Mouse (Mus musculus) retina, postnatal 1 day (tissue): ENCODE results near the gene Alk.

Source experiments
- DNase-seq: peaks from one replicate; pipeline ENCODE4 v3.0.0-alpha.2; 2012

The Alk gene

DNA sequence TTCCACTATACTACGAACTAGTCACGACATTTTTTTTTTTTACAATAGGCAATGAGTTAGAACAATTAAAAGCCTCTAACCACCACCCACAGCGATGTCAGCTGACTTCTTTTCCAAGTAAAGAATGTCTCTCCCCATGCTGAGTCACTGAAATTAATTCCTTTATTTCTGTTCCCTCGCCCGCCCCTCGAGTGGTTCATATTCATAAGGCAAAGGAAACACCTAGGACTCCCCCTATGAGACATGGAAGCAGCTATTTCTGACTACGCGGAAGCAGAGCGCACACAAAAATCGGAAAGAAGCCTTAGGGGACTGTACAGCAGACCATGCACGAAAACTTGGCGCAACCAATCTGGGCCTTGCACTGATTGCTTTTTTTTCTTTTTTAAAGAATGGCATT, 735.6 kb downstream of the Alk start:
- DNase-seq, result peak; percentile 18

DNA sequence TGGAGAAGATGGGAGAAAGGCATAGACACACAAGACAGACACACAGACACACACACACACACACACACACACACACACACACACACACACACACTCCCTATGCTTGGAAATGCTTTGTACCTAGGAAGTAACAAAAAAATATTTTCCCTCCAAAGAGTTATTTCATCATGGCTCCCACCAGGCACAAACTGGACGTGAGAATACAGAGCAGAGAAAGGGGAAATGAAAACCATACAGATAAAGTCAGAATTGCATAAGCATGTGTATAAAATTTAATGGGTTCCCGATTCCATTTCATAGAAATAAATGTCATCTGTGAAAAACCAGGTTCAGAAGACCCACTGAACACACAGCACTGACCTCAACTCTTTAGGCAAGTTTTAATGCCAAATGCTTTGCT, 736.5 kb downstream of the Alk start:
- no peak for DNase-seq

DNA sequence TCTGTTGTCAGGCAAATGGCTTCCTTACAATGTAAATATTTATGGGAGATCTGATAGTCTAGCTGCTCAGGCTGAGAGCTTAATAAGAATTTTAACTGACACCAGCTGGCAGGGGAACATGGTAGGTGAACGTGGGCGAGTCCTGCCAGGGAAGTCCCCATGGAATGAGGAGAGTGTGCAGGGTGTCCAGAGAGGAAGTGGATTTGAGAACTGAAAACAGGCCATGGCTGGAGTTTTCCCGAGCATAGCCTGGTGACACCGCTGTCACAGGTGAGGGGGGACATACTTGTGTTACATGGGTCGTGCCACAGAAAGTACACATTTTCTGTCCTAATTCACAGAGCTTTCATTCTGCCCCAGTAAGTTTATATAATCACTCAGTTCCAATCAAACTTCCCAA, 739.0 kb downstream of the Alk start:
- DNase-seq, result no peak

- DNase-seq, result no peak
These were observed 740.4 kb downstream of the Alk start for GRCm38 (mm10) chr17:71864039-71864438.

DNA sequence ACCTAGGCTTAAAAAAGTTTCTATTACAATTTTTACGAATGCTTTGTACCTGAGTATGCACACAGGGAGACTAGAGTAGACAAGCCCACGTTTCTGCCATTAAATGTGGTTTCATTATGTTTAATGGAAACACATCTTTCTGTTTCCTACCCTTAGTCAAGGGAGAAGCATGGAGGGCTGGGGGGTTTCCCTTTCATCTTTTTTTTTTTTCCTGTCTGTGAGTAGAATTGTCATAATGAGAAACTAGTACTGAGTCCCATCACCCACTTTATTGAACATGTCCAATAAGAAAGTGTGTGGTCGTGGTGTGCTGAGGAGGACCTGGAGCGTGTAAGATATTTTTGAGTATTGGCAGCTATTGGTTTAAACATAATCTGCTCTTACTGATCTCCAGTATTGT, 741.5 kb downstream of the Alk start:
- no peak for DNase-seq

DNA sequence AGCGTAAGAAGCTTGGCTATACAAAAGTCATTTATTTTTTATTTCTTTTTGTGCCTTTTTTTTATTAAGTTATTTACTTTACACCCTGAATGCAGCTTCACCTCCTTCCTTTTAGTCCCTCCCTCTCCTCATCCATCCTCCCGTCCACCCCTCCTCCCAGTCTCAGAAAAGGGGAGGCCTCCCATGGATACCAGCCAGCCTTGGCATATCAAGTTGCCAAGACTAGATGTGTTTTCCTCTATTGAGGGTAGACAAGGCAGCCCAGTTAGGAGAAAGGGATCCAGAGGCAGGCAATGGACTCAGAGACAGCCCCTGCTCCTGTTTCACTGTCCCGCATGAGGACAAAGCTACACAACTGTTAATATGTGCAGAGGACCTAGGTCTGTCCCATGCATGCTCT, 742.2 kb downstream of the Alk start:
- no peak for DNase-seq

GRCm38 (mm10) chr17:71831960-71832359, 772.5 kb downstream of the Alk start:
- peak; percentile 18 for DNase-seq

GRCm38 (mm10) chr17:71828647-71829414, 775.6 kb downstream of the Alk start:
- DNase-seq, result no peak

- peak; percentile 8 for DNase-seq
These were observed 776.8 kb downstream of the Alk start for GRCm38 (mm10) chr17:71827627-71828026.

DNA sequence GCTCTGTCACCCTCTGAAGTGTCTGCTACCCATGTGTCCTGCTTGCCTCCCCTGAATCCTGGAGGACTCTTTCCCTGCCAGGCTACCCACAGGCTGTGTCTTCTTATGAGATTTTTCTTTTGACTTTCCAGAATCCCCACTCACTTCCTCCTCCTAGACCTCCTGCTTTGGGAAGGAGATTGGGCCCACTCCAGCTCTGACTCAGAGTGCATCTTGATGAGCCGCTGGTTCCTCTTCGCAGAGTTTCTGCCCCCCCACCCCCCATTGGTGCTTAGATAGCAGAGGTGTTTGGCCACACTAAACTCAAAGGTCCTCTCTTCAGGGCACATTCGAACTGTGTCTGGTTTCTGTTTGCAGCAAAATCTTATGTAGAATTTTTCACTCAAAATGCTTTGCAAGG, 777.8 kb downstream of the Alk start:
- no peak for DNase-seq

GRCm38 (mm10) chr17:71823622-71824306, 780.7 kb downstream of the Alk start:
- DNase-seq, result no peak
